Mouse (Mus musculus): ENCODE measurements around the gene Ttc6.

Ttc6 gene

GRCm38 (mm10) chr12:57563909-57564308 is at the start of gene Ttc6:
TSS of gene Ttc6 (plus strand) at chr12:57564113.
- no peak for DNase-seq (ENCODE audit: low spot score in 2 of 2)

- DNase-seq (ENCODE audit: low spot score in 2 of 2): no peak
Measured at GRCm38 (mm10) chr12:57514552-57514951, 49.4 kb upstream of the Ttc6 start.

DNA sequence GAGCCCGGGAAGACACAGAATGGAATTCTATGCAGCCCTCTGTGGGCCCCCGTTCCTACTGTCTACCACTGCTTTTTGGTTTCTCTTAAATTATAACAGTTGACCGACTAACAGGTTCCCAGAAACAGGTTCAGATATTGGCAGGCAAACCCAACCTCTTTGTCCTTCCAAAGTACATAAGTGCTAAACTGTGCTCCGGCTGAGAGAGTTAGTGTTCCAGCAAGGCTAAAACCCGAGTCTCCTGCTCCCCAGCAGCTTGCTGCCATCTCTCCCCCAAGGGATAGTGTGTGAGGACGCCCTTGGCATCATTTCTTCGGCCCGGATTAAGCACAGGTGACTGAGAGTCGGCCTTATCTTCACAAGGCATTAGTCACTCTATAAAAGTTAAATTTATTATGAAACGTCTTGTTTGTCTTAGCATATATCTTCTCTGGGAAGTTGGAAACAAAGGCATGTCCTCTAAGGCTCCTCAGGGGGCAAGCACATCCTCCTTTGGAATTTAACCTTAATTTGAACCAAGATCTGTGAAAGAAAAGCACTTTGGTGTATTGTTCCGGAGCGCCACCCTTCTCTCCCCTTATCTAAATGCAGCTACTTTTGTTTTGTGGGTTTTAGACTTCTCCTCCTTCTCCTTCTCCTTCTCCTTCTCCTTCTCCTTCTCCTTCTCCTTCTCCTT is 48.1 kb upstream of the Ttc6 start:
- DNase-seq (ENCODE audit: low spot score in 2 of 2): no peak

DNA sequence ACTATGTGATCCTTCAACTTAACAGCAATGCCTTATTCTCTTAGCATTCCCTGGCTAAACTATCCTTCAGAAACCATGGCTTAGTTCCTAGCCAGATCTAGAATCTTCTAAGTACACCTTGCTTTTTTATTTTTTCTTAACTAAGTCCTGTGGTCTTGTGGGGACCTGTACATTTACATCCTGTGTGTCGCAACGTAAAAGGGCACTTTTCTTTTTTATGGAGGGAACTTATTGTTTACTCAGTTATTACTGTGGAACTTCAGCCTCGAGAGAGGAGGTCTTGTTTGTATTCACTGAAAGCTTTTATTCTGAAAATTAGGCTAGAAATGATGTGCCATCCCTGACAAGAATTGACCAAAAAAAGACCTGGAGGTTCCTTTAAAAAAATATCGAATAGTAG is 35.6 kb upstream of the Ttc6 start:
- DNase-seq (ENCODE audit: low spot score in 2 of 2): no peak

GRCm38 (mm10) chr12:57530474-57530873 is 33.4 kb upstream of the Ttc6 start:
- DNase-seq (ENCODE audit: low spot score in 2 of 2): no peak

DNA sequence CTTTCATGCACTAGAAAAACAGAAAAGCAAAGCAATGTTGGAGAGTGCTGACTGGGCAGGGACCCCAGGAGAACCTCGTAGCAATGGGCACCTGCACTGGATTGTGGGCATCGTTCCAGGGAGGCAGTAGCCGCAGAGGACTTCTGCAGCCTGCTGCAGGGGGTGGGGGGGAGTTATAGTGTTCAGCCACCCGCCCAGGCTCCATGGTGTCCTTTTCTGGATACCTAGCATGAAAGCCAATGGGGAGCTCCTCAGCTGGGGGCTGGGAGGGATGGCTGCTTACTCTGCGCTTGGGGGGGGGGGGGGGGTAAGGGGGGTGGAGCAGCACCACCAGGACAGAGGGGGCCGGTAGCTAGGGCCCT is 29.4 kb upstream of the Ttc6 start:
- DNase-seq (ENCODE audit: low spot score in 2 of 2): no peak

DNA sequence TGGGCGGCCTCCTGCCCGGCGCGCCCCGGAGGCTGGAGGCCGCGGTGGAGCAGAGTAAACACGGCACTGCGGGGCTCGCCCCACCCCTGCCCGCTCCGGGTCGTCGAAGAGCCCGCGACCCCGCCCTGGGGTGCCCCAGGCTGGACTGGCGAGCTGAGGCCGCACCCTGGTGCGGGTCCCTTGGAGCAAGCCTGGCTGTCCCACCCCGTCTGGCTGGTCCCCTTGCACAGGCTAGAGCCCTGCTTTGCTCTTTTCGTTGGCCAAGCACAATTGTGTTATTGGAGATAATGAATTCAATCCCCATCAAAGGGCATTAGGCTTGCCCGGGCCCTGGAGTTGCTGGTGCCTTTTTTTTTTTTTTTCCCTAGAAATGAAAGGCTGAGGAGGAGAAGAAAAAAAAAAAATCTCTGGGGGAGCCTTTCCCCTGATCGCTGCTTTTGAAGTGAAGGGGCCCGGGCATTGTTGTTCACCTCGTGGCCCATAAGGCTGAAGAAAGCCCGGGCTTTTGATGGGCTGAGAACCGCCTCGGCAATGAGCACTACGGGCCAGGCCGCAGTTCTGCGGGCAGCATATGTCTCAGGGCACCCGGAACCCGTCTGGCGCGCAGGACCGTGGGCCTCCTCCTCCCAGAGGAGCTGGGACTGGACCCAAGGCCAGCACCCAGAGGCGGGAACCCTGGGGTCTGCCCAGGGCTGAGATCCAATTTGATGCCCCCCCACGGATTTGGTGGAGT is 28.9 kb upstream of the Ttc6 start:
- no peak for DNase-seq (ENCODE audit: low spot score in 2 of 2)

- DNase-seq (ENCODE audit: low spot score in 2 of 2): no peak
Measured at GRCm38 (mm10) chr12:57536056-57536908, 27.6 kb upstream of the Ttc6 start.

- no peak for DNase-seq (ENCODE audit: low spot score in 2 of 2)
Measured at GRCm38 (mm10) chr12:57536909-57537670, 26.8 kb upstream of the Ttc6 start.

- no peak for DNase-seq (ENCODE audit: low spot score in 2 of 2)
Measured at GRCm38 (mm10) chr12:57537791-57538587, 25.9 kb upstream of the Ttc6 start.

DNA sequence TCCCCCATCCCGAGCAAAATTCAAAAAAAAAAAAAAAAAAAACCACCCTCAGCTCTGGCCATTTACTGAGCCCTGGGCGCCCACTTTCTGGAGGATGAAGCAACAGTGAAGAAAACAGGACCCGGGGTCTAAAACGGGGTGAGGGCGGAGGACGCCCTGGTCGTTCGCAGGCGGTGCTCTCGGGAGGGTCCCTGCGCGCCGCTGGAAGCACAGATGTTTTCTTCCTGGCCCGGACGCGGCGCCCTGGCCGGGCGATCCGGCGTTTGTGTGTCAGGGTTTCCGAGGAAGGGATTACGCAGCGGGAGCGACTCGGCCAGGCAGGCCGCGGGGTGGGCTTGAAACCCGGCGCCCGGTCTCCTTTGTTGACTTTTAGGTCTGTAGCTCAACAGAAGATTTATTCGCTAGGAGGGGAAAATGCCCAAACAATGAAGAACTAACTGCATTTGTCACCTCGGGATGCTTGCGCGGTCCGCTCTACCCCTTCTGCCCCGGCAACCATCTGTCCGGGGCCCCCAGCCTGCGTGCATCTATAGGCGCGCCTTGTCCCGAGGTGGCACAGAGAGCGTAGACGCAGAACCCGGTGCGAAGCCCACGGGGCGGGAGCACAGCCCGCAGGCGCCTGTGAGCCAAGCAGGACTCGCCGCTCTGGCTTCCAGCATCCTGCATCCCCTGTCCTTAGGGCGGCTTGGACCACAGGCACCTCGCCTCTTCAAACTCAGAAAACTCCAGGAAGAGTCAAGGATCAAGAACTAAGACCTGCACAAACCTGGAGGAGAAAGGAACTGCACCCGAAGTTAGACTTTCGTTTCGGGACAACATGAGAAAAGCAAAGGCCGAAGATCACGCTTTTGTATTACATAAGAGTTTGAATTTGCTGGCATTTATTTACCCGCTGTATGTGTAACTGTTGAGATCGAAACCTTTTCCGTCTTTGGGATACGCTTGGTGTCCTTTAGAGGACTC is 25.0 kb upstream of the Ttc6 start:
- DNase-seq (ENCODE audit: low spot score in 2 of 2): no peak

GRCm38 (mm10) chr12:57539551-57539985 is 24.3 kb upstream of the Ttc6 start:
- DNase-seq (ENCODE audit: low spot score in 2 of 2): no peak

GRCm38 (mm10) chr12:57541118-57541517 is 22.8 kb upstream of the Ttc6 start:
- DNase-seq (ENCODE audit: low spot score in 2 of 2): no peak

DNA sequence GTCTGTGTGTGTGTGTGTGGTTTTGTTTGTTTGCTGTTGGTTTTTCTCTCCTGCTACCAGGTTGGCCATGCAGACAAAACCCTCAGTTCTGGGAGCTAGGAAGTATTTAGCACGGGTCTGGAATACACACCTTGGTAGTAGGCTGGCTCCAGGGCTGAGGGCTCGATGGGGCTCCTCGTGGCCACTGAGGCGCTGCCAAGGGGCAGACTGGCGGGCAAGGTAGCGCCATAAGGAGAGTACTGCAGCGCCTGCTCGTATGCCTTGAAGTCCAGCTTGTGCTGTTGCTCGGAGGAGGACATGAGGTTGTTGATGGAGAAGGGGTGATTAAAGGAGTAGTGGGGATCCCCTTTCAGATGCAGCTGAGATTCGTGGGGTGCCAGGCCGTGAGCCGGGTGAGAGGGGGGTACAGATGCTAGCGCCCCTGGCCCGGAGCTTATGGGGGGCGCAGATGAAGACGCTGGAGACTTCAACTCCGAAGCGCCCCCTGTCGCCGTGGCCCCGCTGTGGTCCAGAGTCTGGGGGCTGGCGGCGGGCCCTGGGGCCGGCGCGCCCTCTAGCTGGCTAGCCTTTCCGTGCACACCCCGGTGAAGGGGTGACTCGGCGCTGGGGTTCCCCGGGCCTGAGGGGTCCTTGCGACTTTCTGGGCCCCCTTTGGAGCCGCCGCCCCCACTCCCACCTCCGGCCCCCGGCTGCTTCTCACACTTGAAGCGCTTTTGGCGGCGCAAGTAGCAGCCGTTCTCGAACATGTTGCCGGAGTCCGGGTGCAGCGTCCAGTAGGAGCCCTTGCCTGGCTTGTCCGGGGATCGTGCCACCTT is 21.8 kb upstream of the Ttc6 start:
- no peak for DNase-seq (ENCODE audit: low spot score in 2 of 2)

GRCm38 (mm10) chr12:57542746-57543626 is 20.9 kb upstream of the Ttc6 start:
- DNase-seq (ENCODE audit: low spot score in 2 of 2): no peak

DNA sequence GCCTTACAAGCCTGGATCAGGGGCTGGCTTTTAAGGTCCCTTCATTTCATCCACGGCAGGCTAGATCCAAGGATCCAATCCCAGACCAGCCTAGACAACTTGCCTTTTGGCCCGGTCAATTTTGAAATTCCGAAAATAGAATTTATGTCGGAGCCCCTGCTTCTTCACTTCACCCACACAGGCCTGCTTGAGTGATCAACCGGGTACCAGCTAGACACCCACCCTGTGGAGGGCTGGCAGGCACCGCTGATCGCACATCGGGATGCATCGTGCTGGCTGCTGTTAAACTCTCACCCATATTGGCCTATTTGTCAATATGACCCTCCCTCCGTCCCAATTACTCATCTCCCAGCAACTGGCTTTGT is 20.3 kb upstream of the Ttc6 start:
- DNase-seq (ENCODE audit: low spot score in 2 of 2): no peak

DNA sequence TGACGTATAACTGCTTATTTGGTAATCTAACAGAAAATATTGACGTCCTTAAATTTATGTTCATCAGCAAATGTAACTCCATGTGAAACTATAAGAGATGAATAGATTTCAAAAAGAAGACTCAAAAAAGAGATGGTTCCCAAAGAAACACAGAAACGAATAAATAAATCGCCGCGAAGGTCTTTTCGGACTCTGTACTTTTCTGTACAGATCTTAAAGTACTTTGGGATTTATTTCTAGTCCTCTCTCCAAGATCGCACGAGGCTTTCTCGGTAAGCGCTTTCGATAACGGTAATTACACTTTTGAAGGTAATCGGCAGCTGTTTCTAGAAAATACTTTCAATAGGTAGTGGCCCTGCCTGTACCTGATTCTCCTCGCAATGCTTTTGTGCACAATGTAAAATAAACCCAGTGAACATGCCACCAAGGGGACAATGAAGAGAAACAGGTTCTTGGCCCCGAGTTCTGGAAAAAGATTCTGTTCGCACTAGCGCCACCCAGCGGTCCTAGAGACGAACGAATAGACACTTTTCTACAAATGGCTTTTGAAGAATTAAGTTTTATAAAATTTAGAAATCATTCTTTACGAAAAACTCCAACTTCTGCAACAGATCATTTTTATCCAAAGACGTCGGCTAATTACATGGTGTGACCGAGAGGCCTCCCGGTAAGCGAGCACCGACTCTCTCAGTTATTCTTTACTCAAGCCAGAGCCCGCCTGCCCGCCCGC is 19.1 kb upstream of the Ttc6 start:
- no peak for DNase-seq (ENCODE audit: low spot score in 2 of 2)
